Mouse (Mus musculus): Measurements from ENCODE around the gene Six5.

The Six5 gene

DNA sequence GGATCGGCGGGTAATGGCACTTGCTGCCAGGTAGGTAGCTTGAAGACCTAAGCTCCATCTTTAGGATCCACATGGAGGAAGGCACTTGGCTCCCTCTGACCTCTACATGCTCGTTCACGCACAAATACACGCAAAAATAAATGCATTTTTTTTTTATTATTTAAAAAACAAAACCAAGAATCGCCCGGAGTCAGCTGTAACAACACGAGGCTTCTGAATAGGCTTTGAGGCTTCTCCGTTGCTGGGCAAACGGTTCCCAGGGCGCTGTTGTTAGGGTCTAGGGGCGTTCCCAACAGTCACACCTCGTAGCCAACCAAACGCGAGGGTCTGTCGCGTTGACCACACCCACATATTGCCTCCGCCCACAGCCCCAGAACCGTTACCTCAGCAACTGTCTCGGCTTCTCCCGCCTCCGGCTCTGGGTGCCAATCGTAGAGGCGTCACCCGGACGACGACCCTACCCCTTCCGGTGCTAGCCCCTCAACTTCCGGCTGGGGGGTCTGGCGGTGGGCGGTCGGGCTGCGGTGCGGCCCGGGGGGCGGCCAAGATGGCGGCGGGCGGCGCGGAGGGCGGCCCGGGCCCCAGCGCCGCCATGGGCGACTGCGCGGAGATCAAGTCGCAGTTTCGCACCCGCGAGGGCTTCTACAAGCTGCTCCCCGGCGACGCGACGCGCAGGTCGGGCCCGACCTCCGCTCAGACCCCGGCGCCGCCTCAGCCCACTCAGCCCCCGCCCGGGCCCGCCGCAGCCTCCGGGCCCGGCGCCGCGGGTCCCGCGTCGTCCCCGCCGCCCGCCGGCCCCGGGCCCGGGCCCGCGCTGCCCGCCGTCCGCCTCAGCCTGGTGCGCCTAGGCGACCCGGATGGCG, 18.4 kb upstream of the Six5 start, which contains the start of gene Dmwd:
Gene Dmwd, plus strand, starts transcription at position 505 of the 863 bp plus-strand sequence.
- DNase-seq (ENCODE audit: low read depth): peak; percentile 98

DNA sequence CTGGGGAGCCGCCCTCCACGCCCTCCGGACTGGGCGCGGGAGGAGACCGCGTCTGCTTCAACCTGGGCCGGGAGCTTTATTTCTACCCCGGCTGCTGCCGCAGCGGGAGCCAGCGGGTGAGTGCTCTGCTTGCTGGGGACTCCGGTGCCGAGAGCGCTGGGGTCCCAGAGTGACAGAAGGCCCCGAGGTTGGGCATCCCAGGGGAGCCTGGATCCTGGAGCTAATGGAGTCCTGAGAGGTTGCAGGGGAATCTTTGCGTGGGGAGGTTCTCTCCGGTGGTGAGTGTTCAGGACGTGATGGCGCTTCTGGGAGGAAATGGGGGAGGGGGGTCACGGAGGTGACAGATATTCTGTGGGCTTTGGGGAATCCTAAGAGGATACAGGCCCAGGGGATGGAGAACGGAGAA, 17.8 kb upstream of the Six5 start:
- peak; percentile 34 for DNase-seq (ENCODE audit: low read depth)

DNA sequence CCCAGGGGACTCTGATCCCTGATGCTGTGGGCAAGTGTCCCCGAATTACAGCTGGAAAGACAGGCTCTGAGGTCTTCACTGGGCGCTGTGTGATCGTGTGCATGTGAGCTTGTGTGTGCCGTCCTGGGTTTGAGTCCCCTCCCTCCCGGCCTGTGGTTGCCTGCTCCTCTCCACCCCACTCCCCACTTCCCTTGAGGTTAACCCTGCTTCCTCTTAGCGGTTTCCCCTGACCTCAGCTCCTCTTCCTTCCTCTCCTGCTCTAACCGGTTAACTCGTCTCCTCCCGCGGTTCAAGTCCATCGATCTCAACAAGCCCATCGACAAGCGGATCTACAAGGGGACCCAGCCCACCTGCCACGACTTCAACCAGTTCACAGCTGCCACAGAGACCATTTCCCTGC, 16.6 kb upstream of the Six5 start:
- DNase-seq (ENCODE audit: low read depth): no peak

DNA sequence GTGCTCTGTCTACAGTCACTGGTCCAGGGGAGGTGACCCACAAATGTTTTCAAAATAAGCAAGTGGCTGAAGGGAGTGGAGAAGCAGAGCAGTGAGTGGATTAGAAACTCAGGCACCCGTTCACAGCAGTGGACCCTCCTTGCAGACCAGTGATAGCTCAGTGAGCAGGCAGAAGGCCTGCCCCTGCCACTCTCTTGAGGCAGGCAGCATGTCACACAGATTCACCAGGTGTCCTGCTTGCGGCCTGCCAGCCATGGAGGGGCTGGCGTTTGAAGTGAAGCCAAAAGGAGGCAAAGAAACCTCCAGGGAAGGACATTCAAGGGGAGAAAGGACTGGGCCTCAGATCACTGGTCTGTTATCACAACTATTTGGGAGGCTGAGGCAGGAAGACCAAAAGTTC, 15.7 kb upstream of the Six5 start:
- DNase-seq (ENCODE audit: low read depth): no peak

DNA sequence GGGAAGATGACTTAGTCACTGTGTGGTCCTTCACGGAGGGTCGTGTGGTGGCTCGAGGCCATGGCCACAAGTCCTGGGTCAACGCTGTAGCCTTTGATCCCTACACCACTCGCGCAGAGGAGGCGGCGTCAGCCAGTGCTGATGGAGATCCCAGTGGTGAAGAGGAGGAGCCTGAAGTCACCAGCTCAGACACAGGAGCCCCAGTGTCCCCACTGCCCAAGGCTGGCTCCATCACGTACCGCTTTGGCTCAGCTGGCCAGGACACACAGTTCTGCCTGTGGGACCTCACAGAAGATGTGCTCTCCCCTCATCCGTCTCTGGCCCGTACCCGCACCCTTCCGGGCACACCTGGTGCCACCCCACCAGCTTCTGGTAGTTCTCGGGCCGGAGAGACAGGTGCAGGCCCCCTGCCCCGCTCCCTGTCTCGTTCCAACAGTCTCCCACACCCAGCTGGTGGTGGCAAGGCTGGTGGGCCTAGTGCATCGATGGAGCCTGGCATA, 13.9 kb upstream of the Six5 start:
- DNase-seq (ENCODE audit: low read depth): no peak

DNA sequence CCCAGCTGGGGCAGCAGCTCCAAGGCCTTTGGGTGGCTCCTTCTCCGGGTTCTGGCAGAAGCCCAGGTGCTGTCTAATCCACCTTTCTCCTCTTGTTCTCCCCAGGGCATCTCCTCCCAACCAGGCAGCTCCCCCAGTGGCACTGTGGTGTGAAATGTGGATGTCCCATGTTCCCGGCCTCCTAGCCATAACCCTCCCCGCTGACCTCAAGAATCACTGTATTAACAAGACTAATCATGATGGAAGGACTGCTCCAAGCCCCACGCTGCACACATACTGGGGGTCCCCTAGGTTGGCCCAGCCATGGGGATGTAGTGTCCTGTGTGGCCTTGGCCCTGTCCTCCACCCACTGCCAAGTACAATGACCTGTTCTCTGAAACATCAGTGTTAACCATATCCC, 12.2 kb upstream of the Six5 start:
- no peak for DNase-seq (ENCODE audit: low read depth)

DNA sequence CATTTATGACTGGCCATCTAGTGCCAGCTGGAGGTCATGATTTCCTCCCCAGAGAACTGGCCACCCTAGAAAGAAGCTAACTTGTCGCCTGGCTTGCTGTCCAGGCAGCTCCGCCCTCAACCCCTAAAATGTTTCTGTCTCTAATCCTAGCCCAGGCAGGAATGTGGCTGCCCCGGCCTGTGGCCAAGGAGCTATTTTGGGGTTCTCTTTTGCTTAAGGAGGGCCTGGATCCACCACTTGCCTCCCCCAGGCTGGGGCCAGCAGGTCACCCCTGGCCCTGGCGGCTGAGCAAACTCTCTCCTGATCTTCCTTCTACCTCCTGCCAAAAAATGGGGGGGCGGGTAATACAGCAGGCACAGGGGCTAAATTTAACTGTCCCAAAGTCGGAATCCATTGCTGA, 11.3 kb upstream of the Six5 start:
- peak; percentile 60 for DNase-seq (ENCODE audit: low read depth)

DNA sequence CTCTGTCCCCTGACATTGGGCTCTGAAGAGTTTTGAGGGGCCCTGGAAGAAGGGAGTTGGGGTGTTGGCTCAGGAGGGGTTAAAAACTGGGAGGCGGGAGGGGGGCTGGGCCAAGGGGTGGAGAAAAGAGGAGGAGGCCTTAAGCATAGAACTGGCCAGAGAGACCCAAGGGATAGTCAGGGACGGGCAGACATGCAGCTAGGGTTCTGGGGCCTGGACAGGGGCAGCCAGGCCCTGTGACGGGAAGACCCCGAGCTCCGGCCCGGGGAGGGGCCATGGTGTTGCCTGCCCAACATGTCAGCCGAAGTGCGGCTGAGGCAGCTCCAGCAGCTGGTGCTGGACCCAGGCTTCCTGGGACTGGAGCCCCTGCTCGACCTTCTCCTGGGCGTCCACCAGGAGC, 10.7 kb upstream of the Six5 start, which contains the start of gene Dmpk:
Gene Dmpk, plus strand, starts transcription at position 149 of the 400 bp plus-strand sequence.
- peak; percentile 42 for DNase-seq (ENCODE audit: low read depth)

DNA sequence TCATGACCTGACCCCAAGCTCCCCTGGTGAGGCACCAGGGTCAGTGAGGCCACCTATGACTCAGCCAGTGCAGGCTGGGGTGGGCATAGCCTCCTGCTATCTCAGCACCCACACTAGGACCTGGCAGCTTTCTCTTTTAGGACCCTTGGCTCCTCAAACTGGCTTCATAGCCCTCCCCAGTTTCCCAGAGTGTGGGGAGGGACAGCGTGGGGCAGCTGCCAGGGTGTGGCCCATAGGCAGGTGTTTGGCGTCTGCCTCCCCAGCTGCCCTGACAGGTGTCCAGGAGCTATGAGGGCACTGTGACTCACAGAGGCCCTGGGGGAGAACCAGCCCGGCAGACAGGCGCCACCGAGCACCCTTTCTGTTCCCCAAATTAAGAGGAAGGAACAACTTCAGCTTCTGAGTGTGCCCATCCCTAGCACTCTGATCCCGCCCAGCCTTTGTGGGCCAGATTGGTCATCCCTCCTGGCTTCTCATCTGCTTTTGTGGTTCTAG, 10.1 kb upstream of the Six5 start:
- peak; percentile 28 for DNase-seq (ENCODE audit: low read depth)

DNA sequence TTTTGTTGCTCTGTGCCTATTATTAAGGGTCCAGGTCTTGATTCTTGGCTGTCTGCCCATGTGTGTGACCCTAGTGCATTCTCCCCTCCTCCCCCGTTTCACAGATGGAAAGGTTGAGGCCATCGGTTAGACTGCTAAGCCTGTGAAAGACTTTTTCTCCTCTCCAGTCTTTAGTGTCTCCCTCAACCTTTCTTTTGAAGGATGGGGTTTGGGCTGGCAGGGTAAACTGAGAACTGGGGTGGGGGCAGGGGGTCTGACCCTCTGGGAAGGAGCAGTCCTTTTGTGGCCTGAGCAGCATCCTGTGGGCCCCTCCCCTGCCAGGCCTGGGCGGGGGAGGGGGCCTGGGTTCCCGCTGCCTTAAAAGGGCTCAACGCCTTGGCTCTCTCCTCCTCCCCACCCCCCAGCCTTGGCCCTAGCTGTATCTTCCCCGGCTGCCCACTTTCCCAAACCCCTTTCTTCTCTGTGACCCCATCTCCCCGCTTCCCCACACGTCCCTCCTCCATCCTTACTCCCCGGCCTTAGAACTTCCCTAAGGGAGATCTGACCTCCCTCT, 9.4 kb upstream of the Six5 start:
- peak; percentile 19 for DNase-seq (ENCODE audit: low read depth)

DNA sequence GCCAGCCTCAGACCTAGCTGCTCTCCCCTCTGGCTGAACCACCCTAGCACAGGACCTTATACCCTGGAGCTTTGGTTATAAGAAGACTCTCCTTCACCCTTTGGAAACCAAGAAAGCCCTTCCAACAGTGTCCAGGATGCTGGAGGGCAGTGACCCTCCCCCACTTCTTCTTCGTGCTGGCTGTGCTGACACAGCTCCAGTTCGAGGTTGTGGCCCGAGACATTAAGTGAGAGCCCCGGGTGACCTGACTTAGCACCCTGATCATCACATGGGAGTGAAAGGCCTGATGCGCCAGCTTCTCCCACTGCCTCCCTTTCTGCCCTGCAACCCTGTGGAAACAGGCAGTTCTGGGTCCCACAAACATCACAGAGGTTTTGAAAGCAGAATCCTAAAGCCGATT, 8.9 kb upstream of the Six5 start:
- DNase-seq (ENCODE audit: low read depth): no peak

DNA sequence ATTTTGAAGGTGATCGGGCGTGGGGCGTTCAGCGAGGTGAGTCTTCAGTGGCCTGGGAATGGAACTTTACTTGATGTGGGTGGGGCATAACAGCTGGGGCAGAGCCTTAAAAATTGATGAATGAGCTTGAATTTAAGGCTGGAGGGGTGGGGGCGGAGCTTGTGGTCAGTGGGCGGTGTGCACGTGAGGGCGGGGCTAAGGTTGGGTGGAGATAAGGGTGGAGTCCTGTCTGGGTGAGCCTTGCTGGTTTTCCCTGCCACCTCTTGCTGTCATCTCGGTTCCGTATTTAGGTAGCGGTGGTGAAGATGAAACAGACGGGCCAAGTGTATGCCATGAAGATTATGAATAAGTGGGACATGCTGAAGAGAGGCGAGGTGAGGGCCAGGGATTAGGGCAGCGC, 8.4 kb upstream of the Six5 start:
- DNase-seq (ENCODE audit: low read depth): peak; percentile 74

DNA sequence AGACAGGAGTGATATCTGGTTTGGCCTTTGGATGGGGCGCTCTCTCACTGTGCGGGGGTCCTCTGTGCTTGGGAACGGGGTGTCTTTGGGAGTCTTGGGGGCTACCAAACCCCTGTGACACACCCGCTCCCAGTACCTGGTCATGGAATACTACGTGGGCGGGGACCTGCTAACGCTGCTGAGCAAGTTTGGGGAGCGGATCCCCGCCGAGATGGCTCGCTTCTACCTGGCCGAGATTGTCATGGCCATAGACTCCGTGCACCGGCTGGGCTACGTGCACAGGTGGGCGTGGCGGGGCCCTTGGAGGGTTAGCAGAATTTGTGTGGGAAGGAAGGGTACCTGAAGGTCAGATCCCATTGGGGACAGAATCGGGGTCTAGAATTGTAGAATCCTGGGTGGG, 7.6 kb upstream of the Six5 start:
- no peak for DNase-seq (ENCODE audit: low read depth)

DNA sequence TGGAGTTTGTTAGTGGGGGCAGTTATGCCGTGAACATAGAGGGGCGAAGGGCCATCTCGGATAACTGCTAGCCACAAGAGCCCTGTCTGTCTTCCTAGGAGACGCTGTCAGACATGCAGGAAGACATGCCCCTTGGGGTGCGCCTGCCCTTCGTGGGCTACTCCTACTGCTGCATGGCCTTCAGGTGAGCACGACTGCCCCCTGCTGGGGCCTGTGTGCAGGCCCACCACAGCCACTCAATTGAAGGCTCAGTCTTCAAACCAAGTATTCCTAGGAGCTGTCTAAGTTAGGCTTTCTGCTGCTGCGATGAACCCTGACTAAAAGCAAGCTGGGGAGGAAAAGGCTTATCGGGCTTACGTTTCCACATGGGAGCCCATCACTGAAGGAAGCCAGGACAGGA, 5.6 kb upstream of the Six5 start:
- DNase-seq (ENCODE audit: low read depth): peak; percentile 80

DNA sequence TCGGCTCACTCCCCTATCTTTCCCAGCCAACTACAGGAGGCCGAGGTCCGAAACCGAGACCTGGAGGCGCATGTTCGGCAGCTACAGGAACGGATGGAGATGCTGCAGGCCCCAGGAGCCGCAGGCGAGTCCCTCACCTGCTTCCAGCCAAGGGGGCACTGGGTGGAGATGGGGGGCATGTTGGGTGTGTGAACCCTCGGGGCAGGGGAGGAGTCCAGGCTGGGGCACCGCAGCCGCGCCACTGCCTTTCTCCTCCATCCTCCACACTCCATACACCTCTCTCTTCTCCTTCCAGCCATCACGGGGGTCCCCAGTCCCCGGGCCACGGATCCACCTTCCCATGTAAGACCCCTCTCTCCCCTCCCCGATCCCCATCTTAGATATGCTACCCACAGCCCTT, 2.5 kb upstream of the Six5 start:
- DNase-seq (ENCODE audit: low read depth): no peak

DNA sequence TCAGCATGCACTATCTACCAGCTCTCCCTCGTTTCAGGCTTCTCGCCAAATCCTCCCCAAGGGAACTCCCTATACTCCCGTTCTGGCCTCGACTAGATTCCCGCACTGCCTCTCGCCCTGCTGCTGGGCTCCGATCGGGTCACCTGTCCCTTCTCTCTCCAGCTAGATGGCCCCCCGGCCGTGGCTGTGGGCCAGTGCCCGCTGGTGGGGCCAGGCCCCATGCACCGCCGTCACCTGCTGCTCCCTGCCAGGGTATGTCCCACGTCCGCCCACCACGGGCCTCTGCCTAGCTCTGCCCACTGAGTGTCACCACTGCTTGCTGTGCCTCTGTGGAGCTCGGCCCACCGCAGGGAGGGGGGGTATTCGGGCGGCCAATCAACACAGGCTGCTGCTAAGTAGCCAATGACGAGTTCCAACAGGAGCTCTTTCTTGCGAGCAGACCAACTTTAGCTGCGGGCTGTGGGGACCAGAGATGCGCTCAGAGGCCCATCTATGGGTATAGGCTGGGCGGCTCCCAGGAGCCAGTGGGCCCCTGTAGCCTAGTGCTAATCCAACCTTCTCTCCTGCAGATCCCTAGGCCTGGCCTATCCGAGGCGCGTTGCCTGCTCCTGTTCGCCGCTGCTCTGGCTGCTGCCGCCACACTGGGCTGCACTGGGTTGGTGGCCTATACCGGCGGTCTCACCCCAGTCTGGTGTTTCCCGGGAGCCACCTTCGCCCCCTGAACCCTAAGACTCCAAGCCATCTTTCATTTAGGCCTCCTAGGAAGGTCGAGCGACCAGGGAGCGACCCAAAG, 1.8 kb upstream of the Six5 start:
- DNase-seq (ENCODE audit: low read depth): peak; percentile 47

DNA sequence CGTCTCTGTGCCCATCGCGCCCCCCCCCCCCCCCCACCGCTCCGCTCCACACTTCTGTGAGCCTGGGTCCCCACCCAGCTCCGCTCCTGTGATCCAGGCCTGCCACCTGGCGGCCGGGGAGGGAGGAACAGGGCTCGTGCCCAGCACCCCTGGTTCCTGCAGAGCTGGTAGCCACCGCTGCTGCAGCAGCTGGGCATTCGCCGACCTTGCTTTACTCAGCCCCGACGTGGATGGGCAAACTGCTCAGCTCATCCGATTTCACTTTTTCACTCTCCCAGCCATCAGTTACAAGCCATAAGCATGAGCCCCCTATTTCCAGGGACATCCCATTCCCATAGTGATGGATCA, 1.2 kb upstream of the Six5 start:
- DNase-seq (ENCODE audit: low read depth): peak; percentile 92

DNA sequence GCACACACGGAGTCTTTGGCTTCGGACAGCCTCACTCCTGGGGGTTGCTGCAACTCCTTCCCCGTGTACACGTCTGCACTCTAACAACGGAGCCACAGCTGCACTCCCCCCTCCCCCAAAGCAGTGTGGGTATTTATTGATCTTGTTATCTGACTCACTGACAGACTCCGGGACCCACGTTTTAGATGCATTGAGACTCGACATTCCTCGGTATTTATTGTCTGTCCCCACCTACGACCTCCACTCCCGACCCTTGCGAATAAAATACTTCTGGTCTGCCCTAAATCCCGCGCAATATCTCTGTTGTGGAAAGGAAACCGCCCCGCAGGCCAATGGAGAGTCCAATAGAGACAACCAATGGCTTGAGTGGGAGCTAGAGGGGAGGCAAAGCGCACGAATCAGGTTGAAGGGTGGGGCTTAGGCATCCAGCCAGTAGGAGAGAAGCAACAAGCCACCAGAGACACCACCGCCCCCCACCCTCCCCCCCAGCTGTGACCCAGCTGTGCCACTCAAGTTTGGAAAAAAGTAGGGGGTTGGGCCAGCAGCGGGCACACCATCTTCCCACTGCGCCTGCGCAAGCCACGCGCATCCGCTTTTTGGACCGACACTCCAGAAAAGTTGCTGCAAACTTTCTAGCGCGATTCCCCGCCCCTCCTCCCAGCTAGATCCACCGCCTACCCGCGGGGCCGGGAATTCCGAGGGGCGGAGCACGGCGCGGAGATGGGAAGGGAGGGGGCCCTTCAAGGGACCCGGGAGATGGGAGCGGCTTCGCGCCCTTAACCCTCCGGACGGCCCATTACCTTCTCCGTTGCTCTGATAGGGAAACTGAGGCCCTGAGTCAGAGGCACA, 633 bp upstream of the Six5 start:
- DNase-seq (ENCODE audit: low read depth): peak; percentile 100

DNA sequence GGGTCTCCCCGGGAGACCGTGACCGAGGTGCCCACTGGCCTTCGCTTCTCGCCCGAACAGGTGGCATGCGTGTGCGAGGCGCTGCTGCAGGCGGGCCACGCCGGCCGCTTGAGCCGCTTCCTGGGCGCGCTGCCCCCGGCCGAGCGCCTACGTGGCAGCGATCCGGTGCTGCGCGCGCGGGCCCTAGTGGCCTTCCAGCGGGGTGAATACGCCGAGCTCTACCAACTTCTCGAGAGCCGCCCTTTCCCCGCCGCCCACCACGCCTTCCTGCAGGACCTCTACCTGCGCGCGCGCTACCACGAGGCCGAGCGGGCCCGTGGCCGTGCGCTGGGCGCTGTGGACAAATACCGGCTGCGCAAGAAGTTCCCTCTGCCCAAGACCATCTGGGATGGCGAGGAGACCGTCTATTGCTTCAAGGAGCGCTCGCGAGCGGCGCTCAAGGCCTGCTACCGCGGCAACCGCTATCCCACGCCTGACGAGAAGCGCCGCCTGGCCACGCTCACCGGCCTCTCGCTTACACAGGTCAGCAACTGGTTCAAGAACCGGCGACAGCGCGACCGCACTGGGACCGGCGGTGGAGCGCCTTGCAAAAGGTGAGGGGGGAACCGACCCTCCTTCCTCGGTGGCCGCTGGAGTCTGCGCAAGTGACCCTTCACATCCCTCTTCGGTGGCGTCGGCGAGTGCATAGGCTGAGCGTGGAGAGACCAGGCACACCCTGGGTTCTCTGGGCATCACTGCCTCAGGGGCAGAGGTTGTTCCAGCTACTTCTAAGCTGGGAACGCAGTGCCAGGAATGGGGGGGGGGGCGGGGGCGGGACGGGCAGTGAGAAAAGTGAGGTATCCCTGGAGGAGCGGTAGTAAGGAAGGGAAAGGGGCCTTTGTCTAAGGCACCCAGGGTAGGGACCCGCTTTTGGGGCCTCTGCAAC, 694 bp downstream of the Six5 start:
- DNase-seq (ENCODE audit: low read depth): peak; percentile 74

DNA sequence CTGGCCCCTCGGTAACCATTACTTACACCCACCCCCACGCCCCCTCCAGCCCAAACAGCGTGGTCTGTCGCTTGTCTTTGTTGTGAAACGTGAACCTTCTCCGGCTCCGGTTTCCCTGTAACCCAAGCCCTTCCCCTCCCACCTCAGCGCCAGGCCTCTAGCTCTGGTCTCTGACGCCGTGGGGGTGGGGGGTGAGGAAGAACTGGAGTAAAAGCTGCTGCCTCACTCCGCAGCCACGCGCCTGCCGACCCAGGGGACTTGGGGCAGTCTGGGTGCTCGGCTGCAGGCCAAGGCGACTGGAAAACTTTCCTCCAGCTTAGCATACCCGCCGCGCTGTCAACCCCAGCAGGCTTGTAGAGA, 1.3 kb downstream of the Six5 start:
- DNase-seq (ENCODE audit: low read depth): peak; percentile 91

Data from NIH3T3 (cell line).